Mouse (Mus musculus): ENCODE data around the gene Speer4d.
"Not testable (repeated sequence)": the region's sequence is repeated elsewhere in the genome, so short reads cannot be mapped to it uniquely, and the experiment has no call there.

Gene Speer4d

GRCm38 (mm10) chr5:15618764-15619163 lies at the start of gene Speer4d:
Gene Speer4d, plus strand, starts transcription at chr5:15619064.
- not testable (repeated sequence) for DNase-seq (ENCODE audit: low spot score in 2 of 2)

- DNase-seq (ENCODE audit: low spot score in 2 of 2) = not testable (repeated sequence)
Measured at GRCm38 (mm10) chr5:15573735-15574134, 45.1 kb upstream of the Speer4d start.

- DNase-seq (ENCODE audit: low spot score in 2 of 2) = not testable (repeated sequence)
Measured at GRCm38 (mm10) chr5:15577033-15577432, 41.8 kb upstream of the Speer4d start, which contains the start of gene Gm21083. Gene Gm21083, plus strand, starts transcription at chr5:15577333.

DNA sequence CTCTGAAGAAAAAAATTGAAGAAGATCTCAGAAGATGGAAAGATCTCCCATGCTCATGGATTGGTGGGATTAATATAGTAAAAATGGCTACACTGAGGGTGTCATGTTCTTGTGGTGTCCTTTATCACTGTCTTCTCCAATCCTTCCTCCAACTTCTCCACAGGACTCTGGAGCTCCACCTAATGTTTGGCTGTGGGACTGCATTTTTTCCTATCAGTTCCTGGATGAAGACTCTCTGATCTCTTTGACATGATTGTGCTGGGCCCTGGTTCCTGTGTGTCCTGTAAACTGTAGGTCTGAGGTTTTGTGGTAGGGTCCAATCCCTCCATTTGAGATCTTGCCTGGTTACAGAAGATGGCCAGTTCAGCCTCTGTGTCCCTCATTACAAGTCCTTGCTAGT lies 32.5 kb upstream of the Speer4d start:
- DNase-seq (ENCODE audit: low spot score in 2 of 2) = not testable (repeated sequence)

DNA sequence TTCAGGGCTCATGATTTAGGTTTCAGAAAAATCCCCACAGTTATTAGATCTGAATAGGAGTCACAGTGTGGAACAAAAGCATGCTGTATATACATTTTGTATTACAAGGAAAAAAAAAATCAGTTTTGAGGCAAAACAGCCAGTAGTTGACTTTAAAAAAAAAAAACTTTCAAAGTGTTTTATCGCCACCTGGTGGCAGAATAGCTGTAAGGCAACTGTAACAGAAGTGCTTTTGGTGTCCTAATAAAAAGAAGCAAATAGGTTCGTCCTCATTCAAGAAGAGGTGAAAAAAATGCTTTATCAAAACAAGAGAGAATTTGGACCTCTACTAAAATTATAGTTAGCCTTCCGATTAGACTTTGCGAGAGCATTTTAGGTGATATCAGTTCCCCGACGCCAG lies 30.6 kb upstream of the Speer4d start:
- not testable (repeated sequence) for DNase-seq (ENCODE audit: low spot score in 2 of 2)

GRCm38 (mm10) chr5:15590635-15591034 lies 28.2 kb upstream of the Speer4d start:
- DNase-seq (ENCODE audit: low spot score in 2 of 2) = not testable (repeated sequence)

DNA sequence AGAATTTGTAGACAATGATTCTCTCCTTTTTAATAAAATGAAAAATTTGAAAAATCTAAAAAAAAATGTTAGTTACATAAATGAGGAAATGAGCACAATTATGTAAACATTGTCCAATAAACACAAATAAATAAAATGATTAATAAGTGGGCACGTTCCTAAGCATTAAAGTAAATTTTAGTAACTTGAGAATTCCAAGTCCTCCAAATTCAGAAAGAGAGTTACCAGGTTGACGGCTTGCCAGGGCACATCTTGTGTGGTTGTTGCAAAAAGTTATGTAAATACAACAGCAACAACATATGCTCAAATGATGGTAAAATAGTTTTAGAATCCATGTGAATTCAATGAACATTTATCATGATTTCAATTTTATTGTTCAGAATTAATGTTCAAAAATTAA lies 27.3 kb upstream of the Speer4d start:
- DNase-seq (ENCODE audit: low spot score in 2 of 2) = not testable (repeated sequence)

DNA sequence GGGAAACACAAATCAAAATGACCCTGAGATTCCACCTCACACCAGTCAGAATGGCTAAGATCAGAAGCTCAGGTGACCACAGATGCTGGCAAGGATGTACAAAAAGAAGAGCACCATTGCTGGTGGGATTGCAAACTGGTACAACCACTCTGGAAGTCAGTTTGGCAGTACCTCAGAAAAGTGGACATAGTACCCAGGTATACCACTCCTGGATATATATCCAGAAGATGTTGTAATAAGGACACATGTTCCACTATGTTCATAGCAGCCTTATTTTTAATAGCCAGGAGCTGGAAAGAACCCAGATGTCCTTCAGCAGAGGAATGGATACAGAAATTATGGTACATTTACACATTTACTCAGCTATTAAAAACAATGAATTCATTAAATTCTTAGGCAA lies 20.0 kb upstream of the Speer4d start:
- not testable (repeated sequence) for DNase-seq (ENCODE audit: low spot score in 2 of 2)

DNA sequence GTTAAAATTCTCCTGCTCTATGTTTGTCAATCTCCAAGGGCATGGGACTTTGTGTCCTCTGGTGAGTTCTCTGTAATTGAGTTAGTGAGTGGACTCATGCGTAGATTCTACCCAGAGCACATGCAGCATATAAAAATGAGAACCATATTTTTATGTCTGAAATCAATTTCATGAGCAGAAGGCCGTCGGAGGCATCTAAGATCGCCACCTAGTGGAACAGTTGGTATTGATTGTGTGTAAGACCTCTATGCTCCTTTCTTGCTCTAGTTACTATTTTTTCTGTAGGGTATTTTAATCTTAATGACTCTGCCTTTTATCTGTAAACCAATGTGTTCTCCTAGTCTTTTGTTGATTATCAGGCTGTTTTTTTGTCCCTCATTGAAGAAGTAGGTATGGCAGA lies 18.5 kb upstream of the Speer4d start:
- not testable (repeated sequence) for DNase-seq (ENCODE audit: low spot score in 2 of 2)

GRCm38 (mm10) chr5:15601481-15601880 lies 17.4 kb upstream of the Speer4d start:
- not testable (repeated sequence) for DNase-seq (ENCODE audit: low spot score in 2 of 2)

GRCm38 (mm10) chr5:15601960-15602359 lies 16.9 kb upstream of the Speer4d start:
- DNase-seq (ENCODE audit: low spot score in 2 of 2) = not testable (repeated sequence)

GRCm38 (mm10) chr5:15602424-15602947 lies 16.4 kb upstream of the Speer4d start:
- not testable (repeated sequence) for DNase-seq (ENCODE audit: low spot score in 2 of 2)

- not testable (repeated sequence) for DNase-seq (ENCODE audit: low spot score in 2 of 2)
Measured at GRCm38 (mm10) chr5:15603008-15603407, 15.9 kb upstream of the Speer4d start.

- not testable (repeated sequence) for DNase-seq (ENCODE audit: low spot score in 2 of 2)
Measured at GRCm38 (mm10) chr5:15603585-15603984, 15.3 kb upstream of the Speer4d start.

- DNase-seq (ENCODE audit: low spot score in 2 of 2) = peak; percentile 4 to 13
Measured at GRCm38 (mm10) chr5:15606677-15607076, 12.2 kb upstream of the Speer4d start.

GRCm38 (mm10) chr5:15610695-15611094 lies 8.2 kb upstream of the Speer4d start:
- DNase-seq (ENCODE audit: low spot score in 2 of 2) = not testable (repeated sequence)

DNA sequence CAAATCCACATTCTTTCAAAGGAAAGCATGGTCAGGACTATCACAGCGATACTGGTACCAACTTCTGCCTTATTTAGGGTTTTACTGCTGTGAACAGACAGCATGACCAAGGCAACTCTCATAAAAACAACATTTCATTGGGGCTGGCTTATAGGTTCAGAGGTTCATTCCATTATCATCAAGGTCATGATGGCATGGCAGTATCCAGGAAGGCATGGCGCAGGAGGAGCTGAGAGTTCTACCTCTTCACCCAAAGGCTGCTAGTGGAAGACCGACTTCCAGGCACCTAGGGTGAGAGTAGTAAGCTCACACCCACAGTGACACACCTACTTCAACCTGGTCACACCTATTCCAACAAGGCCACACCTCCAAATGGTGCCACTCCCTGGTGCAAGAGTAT lies 2.7 kb upstream of the Speer4d start:
- DNase-seq (ENCODE audit: low spot score in 2 of 2) = not testable (repeated sequence)

DNA sequence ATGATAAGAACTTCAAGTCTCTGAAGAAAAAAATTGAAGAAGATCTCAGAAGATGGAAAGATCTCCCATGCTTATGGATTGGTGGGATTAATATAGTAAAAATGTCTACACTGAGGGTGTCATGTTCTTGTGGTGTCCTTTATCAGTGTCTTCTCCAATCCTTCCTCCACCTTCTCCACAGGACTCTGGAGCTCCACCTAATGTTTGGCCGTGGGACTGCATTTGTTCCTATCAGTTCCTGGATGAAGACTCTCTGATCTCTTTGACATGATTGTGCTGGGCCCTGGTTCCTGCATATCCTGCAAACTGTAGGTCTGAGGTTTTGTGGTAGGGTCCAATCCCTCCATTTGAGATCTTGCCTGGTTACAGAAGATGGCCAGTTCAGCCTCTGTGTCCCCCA lies 9.3 kb downstream of the Speer4d start:
- DNase-seq (ENCODE audit: low spot score in 2 of 2) = not testable (repeated sequence)

GRCm38 (mm10) chr5:15630068-15630467 lies 11.2 kb downstream of the Speer4d start:
- not testable (repeated sequence) for DNase-seq (ENCODE audit: low spot score in 2 of 2)

GRCm38 (mm10) chr5:15637637-15638036 lies 18.8 kb downstream of the Speer4d start:
- DNase-seq (ENCODE audit: low spot score in 2 of 2) = not testable (repeated sequence)

DNA sequence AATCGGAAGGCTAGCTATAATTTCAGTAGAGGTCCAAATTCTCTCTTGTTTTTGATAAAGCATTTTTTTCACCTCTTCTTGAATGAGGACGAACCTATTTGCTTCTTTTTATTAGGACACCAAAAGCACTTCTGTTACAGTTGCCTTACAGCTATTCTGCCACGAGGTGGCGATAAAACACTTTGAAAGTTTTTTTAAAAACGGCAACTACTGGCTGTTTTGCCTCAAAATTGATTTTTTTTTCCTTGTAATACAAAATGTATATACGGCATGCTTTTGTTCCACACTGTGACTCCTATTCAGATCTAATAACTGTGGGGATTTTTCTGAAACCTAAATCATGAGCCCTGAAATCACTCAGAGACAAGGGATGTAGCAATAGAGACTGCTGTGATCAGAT lies 26.8 kb downstream of the Speer4d start:
- not testable (repeated sequence) for DNase-seq (ENCODE audit: low spot score in 2 of 2)

DNA sequence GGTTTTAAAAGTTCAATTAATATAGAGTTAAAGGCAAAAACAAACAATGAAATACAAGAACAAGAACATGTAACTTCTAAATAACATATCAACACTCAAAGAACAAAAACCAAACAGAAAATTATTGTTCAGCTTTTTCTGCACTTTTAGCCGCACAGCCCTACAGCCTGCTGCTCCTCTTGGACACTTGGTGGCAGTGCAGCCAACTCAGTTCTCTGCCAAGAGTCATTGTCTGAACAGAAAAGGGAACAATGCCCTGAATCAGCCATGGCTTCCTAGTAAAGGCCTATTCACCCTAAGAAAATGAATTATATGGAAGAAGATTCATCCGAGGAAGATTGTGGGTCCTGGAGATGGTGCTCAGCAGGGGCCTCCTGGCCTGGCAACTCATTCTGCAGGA lies 33.5 kb downstream of the Speer4d start:
- DNase-seq (ENCODE audit: low spot score in 2 of 2) = not testable (repeated sequence)

DNA sequence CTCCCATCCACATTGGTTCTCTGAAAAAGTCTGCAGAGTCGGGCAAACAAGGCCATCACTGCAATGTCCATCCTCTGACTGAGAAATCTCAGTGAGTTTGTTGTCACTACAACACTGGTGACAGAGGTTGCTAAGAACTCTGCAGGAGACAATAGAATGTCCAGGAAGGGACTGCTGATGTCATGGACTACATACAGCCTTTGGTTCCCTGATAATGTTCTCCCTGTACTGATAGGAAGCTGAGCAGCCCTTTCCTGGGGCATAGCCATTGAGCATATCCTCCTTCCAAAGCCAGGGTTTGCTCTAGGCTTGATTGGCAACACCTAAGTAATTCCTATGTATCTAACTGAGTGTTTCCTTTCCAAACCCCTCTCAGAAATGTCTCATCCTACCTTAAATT lies 38.1 kb downstream of the Speer4d start, which contains the start of gene 4930572O03Rik:
Gene 4930572O03Rik (minus strand): TSS at position 101 of the 400 bp plus-strand sequence.
- DNase-seq (ENCODE audit: low spot score in 2 of 2) = not testable (repeated sequence)

DNA sequence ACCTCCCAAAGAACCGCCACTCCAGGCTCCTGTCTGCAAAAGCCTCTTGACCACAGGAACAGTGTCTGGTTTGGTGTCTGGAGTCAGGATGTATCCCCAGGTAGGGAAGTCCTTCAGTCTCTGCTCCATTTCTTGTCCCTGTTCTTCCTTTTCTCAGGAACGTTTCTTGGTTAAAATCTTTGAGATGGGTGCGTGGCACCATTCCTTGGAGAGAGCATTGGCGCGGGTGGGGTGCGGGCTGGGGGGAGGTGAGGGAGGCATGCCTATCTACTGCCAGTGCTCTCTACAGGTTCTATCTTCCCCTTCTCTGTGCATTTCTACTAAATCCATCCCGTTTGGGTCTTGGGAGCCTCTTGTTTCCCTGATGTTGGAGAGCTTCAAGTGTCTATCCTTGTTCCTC lies 45.0 kb downstream of the Speer4d start:
- DNase-seq (ENCODE audit: low spot score in 2 of 2) = not testable (repeated sequence)
